Mouse (Mus musculus) v-Abl transformed pro-B cells (cell line): ENCODE results near the gene Rin2.

ENCODE experiments used
- in situ Hi-C, 2 experiments: fragments of 400-800 bp; cut with MboI; formaldehyde crosslinking; loops; one replicate each; pipeline ENCODE4 v1.15.1; 2025; ENCODE audit not compliant: unreplicated experiment in 2 of 2

Rin2 gene

DNA sequence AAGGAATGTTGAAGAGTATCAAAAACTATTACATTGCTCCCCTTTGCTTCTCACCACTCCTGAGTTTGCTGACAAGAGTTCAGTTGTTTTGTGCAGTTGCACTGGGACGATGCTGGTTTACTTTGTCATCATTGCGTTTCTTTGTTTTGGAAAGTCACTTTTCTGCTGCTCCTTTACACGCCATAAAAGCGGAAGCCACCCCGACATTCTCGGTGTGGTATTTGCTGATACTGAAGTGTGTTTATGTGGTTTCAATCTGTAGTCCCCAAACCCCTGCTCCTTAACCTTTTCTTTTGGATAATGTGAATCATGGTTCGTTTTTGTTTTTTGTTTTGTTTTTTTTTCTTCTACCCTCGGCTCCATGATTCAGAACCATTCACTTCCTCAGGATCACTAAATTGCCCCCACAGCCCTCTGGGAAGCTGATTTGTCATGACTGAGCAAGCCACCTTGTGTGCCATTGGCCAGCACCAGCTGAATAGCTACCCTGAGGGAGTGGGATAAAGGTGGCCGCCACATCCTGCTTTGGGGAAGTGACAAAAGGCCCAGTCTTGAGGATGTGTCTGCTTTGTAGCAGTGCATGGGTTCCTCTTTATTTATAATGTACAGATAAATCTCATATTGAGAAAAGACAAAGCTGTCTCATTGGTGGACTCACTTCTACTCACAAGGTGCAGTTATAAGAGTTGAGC lies 55.3 kb downstream of the Rin2 start:
- in situ Hi-C loops: no loop called here

DNA sequence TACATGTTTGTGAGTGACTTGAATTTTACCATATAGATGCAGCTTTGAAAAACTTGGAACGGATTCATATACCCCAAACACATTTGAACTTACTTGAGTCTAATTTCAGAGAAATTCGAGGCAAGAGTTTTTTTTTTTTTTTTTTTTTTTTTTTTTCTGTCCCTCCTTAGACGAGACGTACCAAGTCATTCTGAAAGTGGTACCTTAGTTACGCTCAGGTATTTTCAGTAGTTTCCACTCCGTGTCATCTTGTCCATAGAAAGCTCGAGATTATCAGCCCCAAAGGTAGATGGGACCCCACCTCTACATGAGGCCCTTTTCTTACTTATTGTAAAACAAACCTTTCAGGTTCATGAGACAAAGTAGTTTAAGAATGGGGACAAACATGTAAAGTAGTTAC lies 55.9 kb downstream of the Rin2 start:
- in situ Hi-C loops: no loop called here

DNA sequence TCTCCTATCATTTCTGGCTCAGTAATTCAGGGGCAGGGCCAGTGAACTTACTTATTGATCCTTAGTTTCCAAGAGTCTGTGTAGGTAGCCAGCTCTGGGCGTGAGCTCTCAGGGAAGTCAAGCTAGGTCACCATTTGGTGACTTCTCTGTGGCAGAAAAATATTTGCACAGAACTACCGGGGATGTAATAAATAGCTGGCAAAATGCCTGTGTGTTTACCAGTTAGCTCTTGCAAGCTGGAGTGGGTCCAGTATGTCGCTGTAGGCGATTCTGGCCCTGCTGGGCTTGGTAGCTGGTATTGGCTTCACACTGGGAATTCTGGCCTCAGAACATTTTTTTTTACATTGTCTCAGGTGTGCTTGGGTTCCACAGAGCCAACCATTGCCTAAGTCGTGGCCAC lies 60.1 kb downstream of the Rin2 start:
- in situ Hi-C loops: no loop called here

DNA sequence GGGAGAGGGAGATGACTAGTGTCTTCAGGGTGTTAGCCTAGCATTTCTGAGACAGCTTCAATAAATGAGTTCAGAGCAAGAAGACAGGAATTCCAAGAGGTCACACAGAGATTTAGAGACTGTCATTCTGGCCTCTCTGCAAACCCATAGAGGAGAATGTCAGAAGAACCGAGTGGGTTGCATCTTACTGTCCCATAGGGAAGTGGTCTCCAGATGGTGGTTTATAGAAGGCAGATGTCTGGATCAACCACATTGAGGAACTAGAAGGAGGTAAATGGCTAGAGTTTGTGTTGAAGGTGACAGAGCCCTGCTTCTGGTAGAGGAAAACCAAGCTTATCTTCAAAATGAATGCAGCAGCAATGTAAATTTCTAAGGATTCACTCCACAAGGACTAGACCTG lies 61.5 kb downstream of the Rin2 start:
- in situ Hi-C loops: no loop called here

DNA sequence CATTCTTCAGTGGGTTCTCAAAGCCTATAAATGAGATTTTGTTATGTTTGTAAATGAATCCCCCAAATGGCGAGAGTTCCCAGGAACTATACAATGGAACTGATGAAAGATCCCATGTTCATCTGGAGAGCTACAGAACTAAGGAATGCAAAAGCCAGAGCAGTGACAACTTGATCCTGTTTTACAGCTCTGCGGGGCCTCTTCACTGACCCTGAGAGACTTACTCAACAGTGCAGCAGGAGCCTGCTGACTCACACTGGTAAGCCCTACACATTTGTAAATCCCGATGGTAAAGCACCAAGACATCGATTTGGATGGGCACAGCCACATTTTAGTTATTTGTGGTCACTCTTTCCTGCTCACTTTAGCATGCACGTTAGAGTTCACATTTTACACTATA lies 62.2 kb downstream of the Rin2 start:
- in situ Hi-C loops: no loop called here

DNA sequence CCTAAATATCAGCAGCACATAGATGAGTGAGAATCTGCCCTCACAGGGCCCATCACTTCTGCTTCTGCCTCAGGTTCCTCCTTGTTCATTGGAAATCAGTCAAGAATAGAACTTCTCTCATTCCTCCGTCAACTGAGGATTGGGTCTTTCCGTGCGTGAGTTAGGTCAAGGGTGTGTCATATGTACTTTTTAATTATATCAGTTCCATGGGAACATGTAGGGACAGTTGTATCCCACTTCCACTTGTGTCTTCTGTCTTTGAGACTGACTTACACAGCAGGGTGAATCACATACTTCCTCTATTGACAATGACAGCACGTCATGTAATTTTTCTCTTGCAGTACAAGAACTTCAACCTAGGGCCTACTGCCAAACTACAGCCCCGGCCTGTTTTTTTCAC lies 65.7 kb downstream of the Rin2 start:
- in situ Hi-C loops: no loop called here

DNA sequence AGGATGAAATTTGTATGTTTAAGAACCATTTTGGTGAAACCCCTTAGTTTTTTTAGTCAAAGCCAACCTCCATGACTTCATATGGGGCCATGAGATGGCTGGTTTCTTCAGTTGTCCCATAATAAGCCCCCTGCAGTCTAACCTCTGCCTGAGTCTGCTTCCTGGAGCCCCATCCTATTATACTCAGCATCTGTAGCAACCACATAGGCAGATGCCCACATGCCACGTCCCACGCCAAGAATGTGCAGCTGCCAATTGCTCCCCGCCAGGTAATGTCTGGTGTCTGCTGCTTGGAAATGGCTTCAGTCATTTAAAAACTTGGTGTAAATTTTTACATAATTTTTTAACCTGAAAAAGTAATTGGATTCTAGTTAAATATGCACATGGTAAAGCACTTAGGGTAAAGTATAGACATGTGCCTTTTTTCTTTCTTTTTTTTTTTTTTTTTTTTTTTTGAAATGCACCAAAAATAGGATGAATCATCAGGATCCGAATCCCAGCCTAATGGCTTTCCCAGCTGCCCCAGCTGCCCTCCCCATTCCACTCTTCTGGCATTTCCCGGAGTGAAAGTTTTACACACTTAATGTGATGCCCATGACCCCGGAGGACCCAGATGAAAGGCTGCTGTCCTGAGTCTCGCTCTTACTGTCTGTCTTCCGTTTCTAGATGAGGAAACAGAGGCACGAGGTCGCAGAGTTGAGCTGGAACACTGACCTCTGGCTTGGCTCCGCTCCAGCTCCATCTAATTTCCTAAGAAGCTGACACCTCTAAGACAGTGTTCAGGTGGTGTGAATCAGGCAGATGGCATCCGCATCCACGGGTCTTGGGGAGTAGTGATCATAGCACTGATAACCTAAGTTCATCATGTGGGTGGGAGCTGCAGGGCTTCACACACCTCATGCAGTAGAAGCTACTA lies 68.0 kb downstream of the Rin2 start:
- in situ Hi-C loops: no loop called here

DNA sequence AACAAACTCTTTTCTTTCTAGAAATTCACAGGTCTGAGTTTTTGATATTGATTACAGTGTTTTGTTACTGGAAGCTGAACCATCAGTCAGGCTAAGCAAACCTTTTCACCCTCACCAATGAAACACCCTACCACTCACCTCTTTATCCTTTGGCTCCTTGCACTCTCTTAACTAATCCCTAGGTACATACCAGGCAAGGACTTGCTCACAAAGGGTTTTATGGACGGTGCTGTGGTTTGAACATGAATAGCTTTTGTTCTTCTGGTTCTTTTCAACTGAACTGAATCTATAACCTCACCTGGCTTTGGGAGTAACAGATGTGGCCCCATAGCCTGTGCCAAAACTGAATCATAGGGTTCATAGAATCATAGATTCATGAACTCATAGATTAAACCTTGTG lies 71.4 kb downstream of the Rin2 start:
- in situ Hi-C loops: no loop called here

DNA sequence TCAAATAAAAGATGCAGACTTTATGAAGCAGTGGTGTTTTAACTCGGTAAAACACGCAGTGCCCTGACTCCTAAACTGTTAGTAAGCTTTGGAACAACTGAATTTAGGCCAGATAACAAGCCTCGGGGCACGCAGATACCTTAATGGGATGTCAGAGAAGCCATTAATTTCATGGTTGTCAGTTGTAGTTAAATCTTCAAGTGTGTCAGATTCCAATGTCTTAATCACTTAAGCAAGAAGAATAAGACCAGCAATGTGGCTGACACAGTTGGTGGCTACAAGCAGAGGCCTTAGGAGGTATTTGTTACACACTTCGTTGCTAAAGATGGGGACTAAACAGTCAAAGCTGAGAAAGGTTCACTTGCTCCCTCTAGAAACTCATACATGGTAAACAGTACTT lies 74.6 kb downstream of the Rin2 start:
- in situ Hi-C loops: no loop called here

DNA sequence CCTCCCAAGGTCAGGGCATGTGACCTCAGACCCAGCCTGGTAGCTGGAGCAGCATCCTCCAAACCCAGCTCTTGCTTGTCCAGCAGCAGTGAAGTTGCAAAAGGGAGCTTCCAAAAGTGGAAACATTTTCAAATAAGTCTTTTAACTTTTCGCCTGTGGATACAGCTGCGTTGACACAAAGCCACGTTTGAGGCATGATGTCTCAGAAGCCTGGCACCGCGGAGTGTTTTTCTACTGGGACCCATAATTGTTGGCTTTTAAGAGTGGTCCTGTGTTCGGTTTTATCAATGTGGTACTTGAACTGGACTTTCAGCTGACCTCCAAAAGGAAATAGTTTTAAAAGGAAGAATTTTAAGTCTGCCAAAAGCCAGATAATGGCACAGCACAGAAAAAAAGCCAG lies 77.6 kb downstream of the Rin2 start:
- in situ Hi-C loops: no loop called here

DNA sequence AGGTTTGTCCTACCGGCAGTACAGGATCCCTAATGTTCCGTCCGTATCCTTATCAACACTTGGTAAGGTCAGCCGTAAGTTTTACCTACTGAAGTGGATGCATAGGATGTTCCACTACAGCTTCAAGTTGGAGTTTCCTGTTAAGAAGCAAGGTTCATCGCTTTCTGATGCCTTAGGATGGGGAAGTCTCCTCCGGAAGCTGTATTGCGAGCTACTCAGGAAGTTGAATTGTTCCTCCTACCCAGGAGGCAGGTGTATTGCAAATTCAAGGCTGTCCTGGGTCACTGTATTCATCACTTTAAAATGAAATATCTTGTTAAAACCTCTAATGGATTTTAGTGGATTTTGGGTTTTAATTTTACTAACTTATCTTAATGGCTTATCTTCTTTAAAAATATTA lies 79.0 kb downstream of the Rin2 start:
- in situ Hi-C loops: no loop called here

DNA sequence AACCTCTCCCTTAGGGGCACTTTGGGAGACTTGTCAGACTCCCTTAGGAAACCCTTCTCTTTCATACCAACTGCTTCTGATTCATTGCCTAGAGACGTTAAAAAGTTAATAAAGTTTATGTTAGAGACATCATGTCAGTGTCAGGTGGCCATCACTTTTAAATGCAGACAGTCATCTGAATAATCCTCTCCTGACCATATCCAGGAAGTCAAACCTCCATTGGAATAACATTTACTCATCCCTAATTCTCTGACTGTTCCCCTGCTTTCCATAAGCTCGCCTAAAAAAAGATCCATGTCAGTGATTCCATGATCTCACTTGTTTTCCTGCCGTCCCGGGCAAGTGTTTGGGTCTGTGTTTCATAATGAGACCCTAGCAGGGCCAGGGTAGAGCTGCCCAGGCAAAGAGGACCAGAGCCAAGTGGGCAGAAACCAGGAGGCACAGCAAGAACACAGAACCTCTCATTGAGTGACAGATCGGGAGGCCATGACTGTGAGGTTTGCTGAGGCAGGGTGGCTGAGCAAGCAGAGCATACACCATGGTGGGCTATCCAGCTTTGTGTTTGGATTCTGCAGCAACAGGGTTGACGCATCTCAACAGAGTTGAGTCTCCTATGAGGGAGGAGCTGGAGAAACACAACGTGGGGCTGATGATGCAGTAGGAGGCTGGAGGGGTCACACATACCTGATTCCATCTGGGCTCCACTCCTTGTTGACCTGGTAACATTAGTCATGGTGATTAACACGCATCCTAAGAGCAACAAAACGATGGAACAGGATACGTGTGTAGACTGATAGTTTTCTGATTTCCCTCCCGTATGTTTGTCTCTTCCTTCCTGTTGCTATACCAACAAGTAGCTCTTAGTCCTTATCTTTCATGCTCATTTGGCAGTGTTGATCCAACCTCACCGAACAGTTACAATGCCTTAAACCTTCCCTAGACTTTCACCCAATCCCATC lies 81.1 kb downstream of the Rin2 start:
- in situ Hi-C loops: no loop called here

DNA sequence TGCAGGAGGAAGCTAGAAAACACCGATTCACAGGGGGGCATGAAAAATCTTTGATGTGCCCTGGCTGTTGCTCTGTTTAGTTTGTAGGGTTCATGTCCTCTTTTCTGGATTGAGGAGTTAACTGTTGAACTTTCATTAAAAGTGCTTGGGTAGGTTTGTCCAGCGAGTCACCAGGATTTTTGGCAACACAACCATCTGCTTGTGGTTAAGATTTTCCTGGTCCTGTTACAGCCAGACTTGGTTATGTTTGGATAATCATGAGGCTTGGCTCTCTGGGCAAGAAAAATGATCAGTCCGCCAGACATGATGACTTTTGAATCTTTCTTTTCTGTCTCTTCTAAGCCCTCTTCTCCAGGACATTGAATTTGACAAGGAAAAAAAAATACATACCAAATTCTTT lies 85.1 kb downstream of the Rin2 start:
- in situ Hi-C loops: no loop called here

DNA sequence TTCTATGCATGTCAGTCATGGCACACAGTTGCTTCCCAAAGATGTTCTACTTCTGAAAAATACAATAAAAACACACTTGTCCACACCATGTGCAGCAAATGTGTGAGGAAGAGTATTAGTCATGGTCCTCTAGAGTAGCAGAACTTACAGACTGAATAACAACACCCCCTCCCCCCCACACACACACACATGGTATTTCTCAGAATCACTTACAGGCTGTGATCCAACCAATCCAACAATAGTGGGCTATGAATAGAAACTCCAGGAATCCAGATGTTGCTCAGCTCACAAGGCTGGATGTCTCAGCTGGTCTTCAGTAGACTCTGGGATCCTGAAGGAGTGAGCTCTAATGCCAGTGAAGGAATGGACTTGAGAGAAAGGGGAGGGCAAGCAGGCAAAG lies 86.4 kb downstream of the Rin2 start:
- in situ Hi-C loops: no loop called here

DNA sequence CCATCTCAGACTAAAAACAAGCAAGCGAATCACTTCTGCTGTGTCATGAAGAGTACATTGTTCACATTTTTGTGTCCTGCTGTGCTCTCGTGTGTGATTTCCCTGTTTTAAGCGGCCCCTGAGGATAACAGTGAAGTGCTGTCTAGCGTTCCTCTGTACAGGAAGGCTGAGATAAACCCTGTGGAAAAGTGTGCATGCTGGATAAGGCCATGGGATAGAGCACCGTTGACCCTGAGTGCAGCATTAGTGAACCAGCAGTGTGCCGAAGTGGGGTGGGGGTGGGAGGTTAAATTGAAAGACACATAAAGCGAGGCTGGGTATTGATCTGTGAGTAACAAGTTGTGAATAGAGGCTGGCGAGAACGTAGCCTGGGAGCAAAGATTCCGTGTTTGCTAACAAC lies 94.9 kb downstream of the Rin2 start:
- in situ Hi-C loops: no loop called here

DNA sequence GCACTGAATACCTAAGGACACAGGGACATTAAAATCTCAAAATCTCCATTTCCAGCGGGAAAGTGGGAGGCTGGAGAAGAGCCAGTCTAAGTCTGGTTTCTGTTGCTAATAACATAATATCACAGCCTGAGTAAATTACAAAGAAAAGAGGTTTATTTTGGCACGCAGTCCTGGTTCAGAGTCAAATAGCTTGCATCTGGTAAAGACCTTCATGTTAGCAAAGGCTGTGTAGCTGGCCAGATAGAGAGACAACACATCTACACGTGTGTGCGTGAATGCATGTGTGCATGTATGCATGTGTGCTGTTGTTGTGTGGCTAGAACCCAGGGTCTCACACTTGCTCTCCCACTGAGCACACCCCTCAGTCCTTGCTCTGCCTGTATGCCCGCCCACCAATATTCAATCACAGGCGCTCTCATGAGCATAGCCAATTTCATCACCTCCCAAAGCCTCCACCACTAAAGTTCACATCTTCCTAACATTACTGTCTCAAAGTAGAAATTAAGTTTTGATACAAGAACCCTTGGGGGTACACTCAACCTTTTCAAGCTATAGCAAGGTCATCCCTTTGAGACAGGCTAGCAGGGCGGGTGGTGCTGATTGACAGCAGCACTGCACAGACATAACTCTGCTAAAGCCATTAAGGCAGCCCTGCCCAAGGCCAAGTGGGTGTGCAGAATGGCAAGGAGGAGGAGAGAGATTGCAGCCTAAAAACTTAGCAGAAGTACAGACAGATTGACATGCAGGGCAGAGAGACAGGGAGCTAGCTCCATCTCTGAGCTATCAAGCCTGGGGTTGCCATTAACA lies 95.9 kb downstream of the Rin2 start:
- in situ Hi-C loops: no loop called here

DNA sequence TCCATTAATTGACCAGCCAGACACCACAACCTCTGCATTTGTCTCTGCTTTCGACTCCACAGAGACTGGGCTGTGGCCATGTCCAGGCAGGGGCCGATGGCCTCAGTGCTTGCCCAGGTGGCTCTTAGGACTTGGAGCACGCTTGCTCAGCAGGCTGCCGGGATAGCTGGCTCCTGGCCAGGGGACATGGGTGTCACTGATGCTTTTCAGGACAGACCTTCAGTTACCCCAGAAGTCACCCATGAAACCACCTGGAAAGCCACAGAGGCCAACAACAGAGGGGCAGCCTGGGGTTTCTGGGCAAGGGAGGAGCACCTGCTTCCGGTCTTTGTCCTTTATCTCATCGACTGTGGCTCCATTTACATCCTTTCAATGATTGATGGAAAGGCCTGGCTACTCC lies 108.2 kb downstream of the Rin2 start:
- in situ Hi-C loops: no loop called here

DNA sequence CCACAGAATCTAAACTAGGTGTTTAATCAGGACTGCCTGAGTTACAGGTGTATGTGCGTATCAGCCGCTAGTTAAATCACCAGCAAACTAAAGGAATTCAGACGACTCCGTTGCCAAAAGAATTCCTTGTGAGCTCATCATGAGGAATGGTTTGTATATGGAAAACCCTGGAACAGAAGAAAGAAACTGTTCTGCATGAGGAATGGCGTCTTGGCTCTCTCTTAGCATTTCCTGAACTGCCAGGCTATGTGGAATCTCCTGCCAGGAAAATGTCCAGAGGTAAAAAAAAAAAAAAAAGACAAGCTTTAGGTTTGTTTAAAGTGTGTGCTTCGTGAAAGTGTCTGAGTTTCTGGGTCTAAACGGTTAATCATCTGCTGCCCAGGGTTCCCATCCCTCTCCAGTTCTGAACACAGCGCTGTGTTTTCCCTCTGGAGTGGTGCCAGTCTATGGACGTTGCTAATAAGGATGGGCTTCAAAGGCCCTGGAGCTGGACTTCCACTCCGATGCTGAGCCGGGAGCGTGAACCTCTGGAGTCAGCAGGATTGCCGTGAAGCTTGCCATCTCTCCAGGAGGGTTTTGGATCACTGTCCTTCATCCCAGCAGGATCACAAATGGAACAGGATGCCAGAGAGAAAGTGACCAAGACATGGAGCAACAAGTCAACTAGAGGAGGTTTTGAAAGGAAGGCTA lies 109.4 kb downstream of the Rin2 start:
- in situ Hi-C loops: no loop called here

DNA sequence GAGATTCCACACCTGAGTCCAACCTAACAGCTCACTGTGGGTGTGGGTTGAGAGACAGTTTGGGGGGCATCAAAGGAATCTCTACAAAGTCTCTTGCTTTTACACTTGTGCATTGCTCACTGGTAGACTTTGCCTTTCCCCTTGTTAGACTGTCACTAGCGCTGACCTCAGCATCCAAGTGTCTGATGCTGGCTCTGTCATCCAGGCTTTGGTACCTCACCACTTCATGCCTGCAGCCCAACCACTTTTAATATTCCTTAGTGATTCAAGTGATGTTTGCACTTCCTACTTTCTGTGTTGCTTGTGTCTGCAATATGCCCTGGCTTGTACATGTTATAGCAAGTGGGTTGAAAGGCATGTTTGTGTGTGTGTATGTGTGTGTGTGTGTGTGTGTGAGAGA lies 109.9 kb downstream of the Rin2 start:
- in situ Hi-C loops: no loop called here
